Mouse (Mus musculus) activated CD4-positive, CD25-positive, alpha-beta regulatory T cell (primary cell): ENCODE measurements around the gene Mis18a. TPM values are rescaled to one million over a fixed set of nuclear protein-coding genes. Genes with fewer than 3 reads are reported as not detected.

Experiments used
- polyA plus RNA-seq, 2 experiments: library from polyadenylated mRNA; unstranded; fragments of 100-300 nt; shearing (Covaris generic); gene quantifications; one replicate each; pipeline ENCODE4 v1.2.1; 2017

The Mis18a gene
- polyA plus RNA-seq, result 10 to 100 TPM; 47.9 to 74.8 TPM

GRCm38 (mm10) chr16:90727233-90728115, at the start of gene Mis18a:
TSS of gene Mis18a (minus strand) at chr16:90727404.

GRCm38 (mm10) chr16:90738092-90738956, 11.1 kb upstream of the Mis18a start, which contains the start of gene Mrap:
TSS of gene Mrap (plus strand) at chr16:90738207.

Other genes starting within 250 kb of the Mis18a start
- 1 to 10 TPM in 1 of 2 experiments, not detected in 1; 3.1 TPM for gene Mrap, start 10.8 kb upstream of the Mis18a start, polyA plus RNA-seq
- 1 to 10 TPM; 8.3 to 9.4 TPM for gene Urb1, start 83.0 kb upstream of the Mis18a start, polyA plus RNA-seq
- gene Eva1c, start 99.3 kb upstream of the Mis18a start, polyA plus RNA-seq, result under 1 TPM in 1 of 2 experiments, not detected in 1; 0.55 TPM
- gene Cfap298, start 207.7 kb upstream of the Mis18a start, polyA plus RNA-seq, result 10 to 100 TPM; 45.8 to 50.4 TPM